Mouse (Mus musculus) liver, embryonic 11.5 days (tissue): ENCODE data around the gene 4933434E20Rik. TPM values are rescaled to one million over a fixed set of nuclear protein-coding genes. Genes with fewer than 3 reads are reported as not detected.

Experiments used
- ATAC-seq: fragments of 200-750 bp; cut with Nextera tagmentation; replicated peaks from 2 replicates; pipeline ENCODE4 v1.8.0; 2017; ENCODE audit warnings: moderate number of reproducible peaks, mild to moderate bottlenecking, moderate TSS enrichment, moderate library complexity; ENCODE audit not compliant: low FRiP score
- DNase-seq: peaks from one replicate; pipeline ENCODE4 v3.0.0-alpha.2; 2017; ENCODE audit warnings: low spot score
- H3K27ac ChIP-seq: fragments of 300-500 bp; sonication (generic); 2 replicates; pipeline ENCODE4 v1.5.1; 2014; ENCODE audit warnings: mild to moderate bottlenecking, low read depth, low read length, control low read depth
- H3K27me3 ChIP-seq: fragments of 300-500 bp; sonication (generic); replicated peaks from 2 replicates; pipeline ENCODE4 v1.6.1; 2014; ENCODE audit warnings: low read length, mixed read lengths; ENCODE audit not compliant: control insufficient read depth, insufficient read depth
- H3K36me3 ChIP-seq: fragments of 300-500 bp; sonication (generic); 2 replicates; pipeline ENCODE4 v1.6.1; 2014; ENCODE audit warnings: mild to moderate bottlenecking, low read length, moderate library complexity, mixed read lengths; ENCODE audit not compliant: control insufficient read depth, insufficient read depth
- H3K4me1 ChIP-seq: fragments of 300-500 bp; sonication (generic); replicated peaks from 2 replicates; pipeline ENCODE4 v1.6.1; 2014; ENCODE audit warnings: low read length, mixed read lengths; ENCODE audit not compliant: control insufficient read depth, insufficient read depth
- H3K4me2 ChIP-seq: fragments of 300-500 bp; sonication (generic); 2 replicates; pipeline ENCODE4 v1.6.1; 2014; ENCODE audit warnings: mild to moderate bottlenecking, control low read depth, moderate library complexity
- H3K4me3 ChIP-seq: fragments of 300-500 bp; sonication (generic); 2 replicates; pipeline ENCODE4 v1.5.1; 2014; ENCODE audit warnings: low read depth, low read length, control low read depth
- H3K9ac ChIP-seq: fragments of 300-500 bp; sonication (generic); 2 replicates; pipeline ENCODE4 v1.6.1; 2014; ENCODE audit warnings: low read depth, low read length, control low read depth
- H3K9me3 ChIP-seq: fragments of 300-500 bp; sonication (generic); 2 replicates; pipeline ENCODE4 v1.6.1; 2016; ENCODE audit warnings: low read length, inconsistent platforms, mixed read lengths; ENCODE audit not compliant: control insufficient read depth
- WGBS: fragments of 180-500 bp; shearing (Covaris S2); extraction: QIAGEN DNeasy Blood & Tissue Kit; methylation state at CpG from one replicate; pipeline ENCODE4 v1.1.7; 2014; 5-methylcytosine and 5-hydroxymethylcytosine counted together
- microRNA counts: library from miRNA; unstranded; fragments of <30 nt; microRNA quantifications from one replicate; lab custom pipeline; 2015
- microRNA-seq: library from miRNA; unstranded; fragments of <30 nt; microRNA quantifications from one replicate; pipeline ENCODE4, GENCODE M21; 2017; ENCODE audit warnings: borderline number of aligned reads
- polyA plus RNA-seq: library from polyadenylated mRNA; unstranded; fragments of >200 nt; fragmentation: Nextera tagmentation; extraction: Ambion mirVana; gene quantifications from 2 replicates; pipeline ENCODE4 v1.2.1, GENCODE M21; 2014

Gene 4933434E20Rik
- polyA plus RNA-seq, 1 experiment from 2014 or later = 159 TPM

GRCm38 (mm10) chr3:90103938-90104337 is 52.5 kb downstream of the 4933434E20Rik start, which contains the start of gene Nup210l:
Gene Nup210l, plus strand, starts transcription at chr3:90104132.
- Histone ChIP-seq H3K27me3 (no peaks in the 10 kb centered on the region), H3K4me3 (no peak within 1 kb of the TSS), H3K27ac (no peak within 1 kb of the TSS), H3K9me3 (no peaks in the 10 kb centered on the region), H3K4me2 (no peak within 1 kb of the TSS), H3K4me1 (no peaks in the 10 kb centered on the region), H3K36me3 (peaks cover 11% of the 10 kb centered on the region; the same call in 1 of the 2 replicates), H3K9ac (no peak within 1 kb of the TSS)
- 76% methylated on average over 13 of the region's 13 CpGs for WGBS
- ATAC-seq = no peak
- no peak for DNase-seq

GRCm38 (mm10) chr3:90111706-90112105 is 60.3 kb downstream of the 4933434E20Rik start:
- WGBS = 83% methylated on average over 2 of the region's 2 CpGs
- H3K27me3 ChIP-seq = no peaks in the 10 kb centered on the region
- no peak for DNase-seq
- ATAC-seq = no peak
- H3K9ac ChIP-seq = no peak overlapping the region
- no peak overlapping the region for H3K4me3 ChIP-seq
- H3K4me1 ChIP-seq = no peaks in the 10 kb centered on the region
- H3K27ac ChIP-seq = no peak overlapping the region
- H3K4me2 ChIP-seq = no peak overlapping the region
- H3K9me3 ChIP-seq = no peaks in the 10 kb centered on the region
- H3K36me3 ChIP-seq = no peaks in the 10 kb centered on the region

- ATAC-seq = no peak
- DNase-seq = no peak
- H3K27ac ChIP-seq = no peak overlapping the region
- H3K36me3 ChIP-seq = no peaks in the 10 kb centered on the region
- no peaks in the 10 kb centered on the region for H3K4me1 ChIP-seq
- no peaks in the 10 kb centered on the region for H3K9me3 ChIP-seq
- H3K4me2 ChIP-seq = no peak overlapping the region
- H3K9ac ChIP-seq = no peak overlapping the region
- H3K27me3 ChIP-seq = no peaks in the 10 kb centered on the region
- 80% methylated on average over 2 of the region's 2 CpGs for WGBS
- no peak overlapping the region for H3K4me3 ChIP-seq
Observed at GRCm38 (mm10) chr3:90114342-90114741, 62.9 kb downstream of the 4933434E20Rik start.

GRCm38 (mm10) chr3:90115526-90115925 is 64.1 kb downstream of the 4933434E20Rik start:
- no peak for ATAC-seq
- DNase-seq = no peak
- no peaks in the 10 kb centered on the region for H3K4me1 ChIP-seq
- no peaks in the 10 kb centered on the region for H3K27me3 ChIP-seq
- no peak overlapping the region for H3K9ac ChIP-seq
- 75% methylated on average over 3 of the region's 3 CpGs for WGBS
- no peaks in the 10 kb centered on the region for H3K9me3 ChIP-seq
- no peak overlapping the region for H3K4me3 ChIP-seq
- no peak overlapping the region for H3K4me2 ChIP-seq
- no peaks in the 10 kb centered on the region for H3K36me3 ChIP-seq
- H3K27ac ChIP-seq = no peak overlapping the region

MicroRNA genes within 50 kb of the gene (microRNA counts, 519-probe panel; counts per million panel counts)
- microRNA mmu-miR-190b (lab: Ali Mortazavi, UCI) = 5,040 counts per million, percentile 42 among the panel's probes with 10 or more counts

Small RNAs within 50 kb of the gene (microRNA-seq; reads per million reads assigned to microRNA genes)
- gene Mir190b = 15.8 reads per million, percentile 28 among the genes with 10 or more reads in this experiment
- gene Mir7669 = 3.9 reads per million, percentile 6 among the genes with 10 or more reads in this experiment

Other genes starting within 250 kb of the 4933434E20Rik start
- 3.2 and 3.9 TPM in 2 replicates for gene She, start 220.3 kb upstream of the 4933434E20Rik start, polyA plus RNA-seq
- gene Il6ra, start 138.4 kb upstream of the 4933434E20Rik start, polyA plus RNA-seq = 0.71 and 1.0 TPM in 2 replicates
- gene Atp8b2, start 88.1 kb upstream of the 4933434E20Rik start, polyA plus RNA-seq = 7.7 and 9.1 TPM in 2 replicates
- gene Hax1, start 52.9 kb upstream of the 4933434E20Rik start, polyA plus RNA-seq = 187 TPM in 2 replicates
- gene Ubap2l, start 992 bp downstream of the 4933434E20Rik start, polyA plus RNA-seq = 220 and 229 TPM in 2 replicates
- 443 and 461 TPM in 2 replicates for gene Tpm3, start 21.0 kb downstream of the 4933434E20Rik start, polyA plus RNA-seq
- 0.34 and 0.49 TPM in 2 replicates for gene Nup210l, start 52.5 kb downstream of the 4933434E20Rik start, polyA plus RNA-seq
- 1,394 and 1,458 TPM in 2 replicates for gene Rps27, start 162.0 kb downstream of the 4933434E20Rik start, polyA plus RNA-seq
- gene Rab13, start 162.1 kb downstream of the 4933434E20Rik start, polyA plus RNA-seq = 10.2 and 11.5 TPM in 2 replicates
- gene Jtb, start 180.0 kb downstream of the 4933434E20Rik start, polyA plus RNA-seq = 97.8 and 100.0 TPM in 2 replicates
- 0.82 and 2.2 TPM in 2 replicates for gene Creb3l4, start 191.9 kb downstream of the 4933434E20Rik start, polyA plus RNA-seq
- gene Slc39a1, start 196.5 kb downstream of the 4933434E20Rik start, polyA plus RNA-seq = 48.7 and 57.5 TPM in 2 replicates
- 12.5 and 14.8 TPM in 2 replicates for gene Crtc2, start 202.5 kb downstream of the 4933434E20Rik start, polyA plus RNA-seq
- 4.9 and 7.5 TPM in 2 replicates for gene Dennd4b, start 213.5 kb downstream of the 4933434E20Rik start, polyA plus RNA-seq
- gene Gatad2b, start 241.5 kb downstream of the 4933434E20Rik start, polyA plus RNA-seq = 7.9 and 8.2 TPM in 2 replicates